Mouse (Mus musculus): ENCODE data around the gene Kcnip3.
A peak's percentile ranks its signal among the peaks of the same experiment; 100 is the strongest.

The Kcnip3 gene

DNA sequence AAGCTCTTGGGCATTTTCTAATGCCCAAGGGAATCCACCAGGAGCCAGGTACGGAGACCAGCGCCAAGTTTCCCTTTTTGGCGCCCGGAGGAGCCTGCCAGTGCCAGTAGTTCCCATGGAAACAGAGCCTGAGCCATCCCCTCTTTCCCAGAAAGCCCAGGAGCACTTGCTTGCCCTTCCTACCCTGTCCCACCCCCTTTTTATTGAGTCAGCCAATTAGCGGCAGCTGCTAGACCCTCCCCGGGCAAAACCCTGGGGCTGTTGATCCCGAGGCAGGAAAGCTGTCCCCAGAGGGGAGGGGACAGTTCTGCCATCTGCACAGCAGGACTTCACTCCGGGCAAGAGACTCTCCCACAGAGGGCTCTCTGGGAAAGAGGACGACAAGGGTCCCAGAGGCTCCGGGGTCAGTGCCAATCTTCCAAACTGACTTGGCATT is at the start of gene Kcnip3:
TSS of gene Kcnip3 (minus strand) at position 89 of the 436 bp plus-strand sequence.
- peak; percentile 59 for DNase-seq (ENCODE audit: low spot score)

DNA sequence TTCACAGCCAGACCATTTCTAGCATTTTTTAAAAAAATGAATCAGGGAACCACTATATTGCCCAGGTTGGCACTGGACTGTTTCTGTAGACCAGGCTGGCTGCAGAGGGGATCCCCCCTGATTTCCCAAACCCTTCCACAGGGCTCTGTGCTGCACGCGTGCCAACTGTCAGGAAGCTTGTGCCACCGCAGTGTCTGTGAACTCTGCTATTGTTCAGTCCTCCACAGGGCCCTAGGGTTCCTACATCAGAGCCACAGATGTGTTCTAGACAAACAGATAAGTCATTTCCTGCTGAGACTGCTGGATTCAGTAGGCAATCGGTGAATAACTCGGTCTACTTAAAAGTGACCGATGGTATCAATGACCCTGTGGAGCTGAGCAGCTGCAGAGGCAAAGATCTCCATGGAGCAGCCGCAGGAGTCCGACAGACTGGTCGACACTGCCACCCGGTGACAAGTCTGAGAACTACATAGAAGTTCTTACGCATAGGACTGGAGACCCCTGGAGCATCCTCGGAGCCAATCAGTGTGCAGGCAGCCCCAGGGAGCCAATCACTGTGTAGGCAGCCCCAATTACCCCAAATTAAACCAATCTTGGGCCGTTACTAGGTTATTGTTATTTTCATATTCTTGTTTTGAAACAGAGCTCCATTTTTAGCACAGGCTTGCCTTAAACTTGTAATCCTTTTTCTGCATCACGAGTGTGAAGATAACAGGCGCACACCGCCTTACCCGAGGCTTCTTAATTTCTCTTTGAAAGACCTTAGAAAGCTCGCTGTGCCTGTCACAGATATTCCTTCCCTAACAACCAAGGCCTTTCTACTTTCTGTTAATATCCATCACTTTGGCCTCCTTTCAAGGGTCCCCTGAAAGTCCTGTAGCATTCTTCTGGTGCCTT is 37.4 kb upstream of the Kcnip3 start:
- peak; percentile 98 for DNase-seq (ENCODE audit: low spot score)

DNA sequence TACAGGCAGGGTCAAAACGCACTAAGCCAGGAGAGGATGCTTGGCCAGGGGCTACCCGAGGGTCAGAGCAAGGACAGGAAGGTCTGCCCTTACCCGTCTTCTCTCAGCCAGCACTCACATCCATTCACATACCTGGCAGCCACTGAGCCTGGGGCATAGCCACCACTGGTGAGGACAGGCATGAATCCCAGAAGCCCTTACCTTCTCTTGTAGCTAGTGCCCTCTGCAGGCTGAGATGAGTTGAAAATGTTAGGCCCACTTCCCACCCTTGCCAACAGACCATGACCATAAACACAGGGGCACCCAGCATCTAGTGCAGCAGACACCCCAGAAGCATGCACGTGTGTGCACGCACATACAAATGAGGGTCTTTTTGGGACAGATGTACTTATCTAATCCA is 29.2 kb upstream of the Kcnip3 start:
- peak; percentile 35 for DNase-seq (ENCODE audit: low spot score)

DNA sequence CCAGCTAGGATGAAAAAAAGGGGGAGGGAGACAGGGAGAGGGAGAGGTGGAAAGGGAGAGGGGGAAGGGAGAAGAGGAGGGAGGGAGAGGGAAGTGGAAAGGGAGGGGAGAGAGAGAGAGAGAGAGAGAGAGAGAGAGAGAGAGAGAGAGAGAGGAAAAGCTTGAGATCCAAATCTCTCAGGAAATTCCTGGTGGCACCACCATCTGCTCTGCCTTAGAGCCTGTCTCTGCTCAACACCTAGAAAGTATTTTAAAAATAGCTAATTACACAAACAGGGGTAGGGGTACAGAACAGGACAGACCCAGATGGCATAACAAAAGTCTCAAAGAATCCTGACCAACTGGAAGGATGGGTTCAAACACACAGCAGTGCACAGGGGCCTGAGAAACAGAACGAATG is 28.6 kb upstream of the Kcnip3 start:
- no peak for DNase-seq (ENCODE audit: low spot score)

DNA sequence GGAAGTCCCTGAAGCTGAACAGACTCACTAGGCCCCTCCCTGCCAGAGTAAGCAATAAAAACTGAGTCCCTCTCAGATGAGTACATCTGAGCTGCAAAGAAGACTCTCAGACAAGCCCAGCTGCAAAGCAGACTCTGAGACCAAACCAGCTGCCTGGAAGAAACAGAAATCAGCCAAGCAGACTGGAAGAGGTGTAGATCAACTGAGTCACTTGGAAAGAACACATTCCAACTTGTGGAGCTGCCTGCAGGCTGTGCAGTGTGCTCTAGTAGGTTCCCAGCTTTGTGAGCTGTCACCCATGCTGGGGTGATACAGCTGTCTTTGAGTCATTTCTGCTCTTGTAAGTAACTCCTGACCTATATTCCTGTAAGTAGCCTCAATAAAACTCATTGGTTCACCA is 27.8 kb upstream of the Kcnip3 start:
- DNase-seq (ENCODE audit: low spot score), result no peak

DNA sequence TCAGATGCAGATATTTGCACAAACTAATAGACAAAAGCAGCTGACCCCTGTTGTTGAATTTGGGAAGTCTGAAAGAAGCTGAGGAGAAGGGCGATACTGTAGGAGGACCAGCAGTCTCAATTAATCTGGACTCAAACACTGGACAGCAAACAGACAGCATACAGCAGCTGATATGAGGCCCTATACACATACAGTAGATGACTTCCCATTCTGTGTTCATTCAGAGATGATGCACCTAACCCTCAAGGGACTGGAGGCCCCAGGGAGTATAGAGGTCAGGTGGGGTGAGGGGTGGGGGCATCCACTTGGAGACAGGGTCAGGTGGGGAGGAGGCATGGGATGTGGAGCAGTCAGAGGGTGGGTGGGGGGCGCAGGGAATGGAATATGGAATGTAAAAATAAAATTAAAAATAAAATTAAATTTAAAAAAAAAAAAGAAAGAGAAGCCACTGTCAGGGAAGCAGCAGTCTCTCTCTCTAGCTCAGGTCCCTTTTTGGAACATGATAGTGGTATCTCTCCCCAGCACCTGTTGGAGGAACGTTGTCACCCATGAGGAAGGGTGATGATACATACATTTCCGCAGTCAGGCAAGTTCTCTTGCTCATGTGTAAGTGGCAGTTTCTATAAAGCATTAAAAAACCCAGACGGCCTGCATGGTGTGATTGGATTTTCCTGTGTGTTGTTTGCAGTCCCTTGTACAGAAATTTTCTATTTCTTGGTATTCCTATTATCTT is 26.6 kb upstream of the Kcnip3 start:
- DNase-seq (ENCODE audit: low spot score), result no peak

DNA sequence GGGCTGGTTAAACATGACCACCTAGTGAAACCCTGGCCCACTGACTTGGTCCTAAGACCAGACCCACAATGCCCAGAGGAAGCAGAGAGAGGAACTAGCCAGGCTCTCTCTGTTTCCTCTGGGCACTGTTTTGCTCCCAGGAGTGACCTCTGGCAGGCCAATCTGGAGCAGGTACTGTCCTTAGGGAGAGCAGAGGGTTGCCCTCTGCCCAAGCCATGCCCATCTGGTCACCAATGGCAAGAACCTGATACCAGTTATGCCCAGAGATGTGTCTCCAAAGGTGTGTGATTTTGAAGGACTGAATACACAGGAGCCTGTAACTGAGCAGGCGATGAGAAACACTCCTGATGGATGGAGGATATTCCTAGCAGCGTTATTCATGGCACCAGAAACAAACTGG is 19.8 kb upstream of the Kcnip3 start:
- DNase-seq (ENCODE audit: low spot score), result no peak

DNA sequence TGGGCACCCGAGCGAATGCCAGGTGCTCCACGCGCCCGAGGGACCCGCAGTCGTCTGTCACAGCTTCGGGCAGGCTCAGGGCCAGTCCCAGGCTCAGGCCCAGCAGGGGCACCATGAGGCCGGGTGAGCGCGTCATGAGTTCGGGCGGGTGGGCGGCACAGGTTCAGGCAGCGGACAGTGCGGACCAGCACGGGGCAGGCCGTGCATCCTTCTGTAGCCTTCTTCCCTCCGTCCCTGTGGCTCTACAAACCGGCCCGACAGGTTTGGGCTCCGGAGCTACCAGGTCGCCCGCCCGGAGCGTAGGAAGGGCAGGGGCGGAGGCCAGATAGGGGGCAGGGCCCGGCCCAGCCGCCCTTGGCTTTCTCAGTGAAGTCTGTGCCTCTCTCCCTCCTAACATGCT is 19.3 kb upstream of the Kcnip3 start, which contains the start of gene Prom2:
TSS of gene Prom2 (minus strand) at position 283 of the 400 bp plus-strand sequence.
- DNase-seq (ENCODE audit: low spot score), result no peak

DNA sequence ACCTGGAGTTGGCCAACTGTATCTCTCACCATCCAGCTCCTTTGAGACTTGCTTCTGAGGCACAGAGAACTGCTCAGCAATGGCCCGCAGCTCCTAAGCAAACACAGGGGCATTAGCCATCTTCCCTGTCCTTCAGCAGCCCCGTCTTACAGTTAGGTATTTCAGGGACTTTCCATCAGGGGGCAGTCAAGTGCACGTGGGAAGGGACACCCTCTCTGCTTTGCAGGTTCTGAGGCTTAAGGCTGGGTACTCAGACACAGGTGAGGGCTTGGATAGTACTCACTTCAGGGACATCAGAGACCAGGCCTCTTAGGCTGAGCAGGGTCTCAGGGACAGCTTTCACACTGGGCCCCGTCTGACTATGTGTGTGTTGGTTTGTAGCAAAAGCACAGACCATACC is 17.6 kb upstream of the Kcnip3 start:
- DNase-seq (ENCODE audit: low spot score), result peak; percentile 41

DNA sequence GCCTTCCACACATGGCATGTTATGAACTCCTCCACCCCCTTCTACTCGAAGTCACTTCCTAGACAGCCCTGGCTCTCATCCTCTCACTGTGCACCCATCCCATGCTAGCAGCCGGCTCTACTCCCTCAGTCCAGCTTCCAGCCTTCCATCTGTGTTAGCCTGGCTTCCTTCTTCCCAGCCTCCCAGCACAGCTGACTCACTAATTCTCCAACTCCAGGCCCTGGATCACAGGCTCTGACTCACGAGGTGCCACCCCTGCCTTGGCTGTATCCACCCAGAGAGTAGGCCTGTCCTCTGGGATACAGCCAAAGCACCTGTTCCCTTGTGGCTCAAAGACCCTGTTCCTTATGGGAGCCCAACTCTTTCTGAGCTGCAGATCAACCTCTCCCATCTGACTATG is 15.7 kb upstream of the Kcnip3 start:
- DNase-seq (ENCODE audit: low spot score), result no peak

DNA sequence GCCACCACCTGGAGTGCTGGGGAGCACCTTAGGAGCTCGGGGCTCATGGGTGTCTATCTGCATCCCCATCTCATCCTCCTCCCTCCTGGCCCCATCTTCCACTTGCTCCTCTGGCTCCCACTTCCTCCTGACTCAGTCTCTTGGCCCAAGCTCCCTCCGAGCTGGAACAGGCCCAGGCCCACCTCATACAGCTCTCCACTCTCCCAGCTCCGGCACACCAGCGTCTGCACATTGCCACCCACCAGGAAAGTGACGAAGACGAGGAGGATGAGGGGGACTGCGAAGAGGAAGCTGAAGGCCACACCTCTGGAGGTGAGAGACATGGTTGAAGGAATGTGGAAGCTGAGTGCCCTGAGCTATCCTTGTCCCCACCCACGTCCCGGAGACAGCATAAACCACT is 13.5 kb upstream of the Kcnip3 start:
- DNase-seq (ENCODE audit: low spot score), result no peak

DNA sequence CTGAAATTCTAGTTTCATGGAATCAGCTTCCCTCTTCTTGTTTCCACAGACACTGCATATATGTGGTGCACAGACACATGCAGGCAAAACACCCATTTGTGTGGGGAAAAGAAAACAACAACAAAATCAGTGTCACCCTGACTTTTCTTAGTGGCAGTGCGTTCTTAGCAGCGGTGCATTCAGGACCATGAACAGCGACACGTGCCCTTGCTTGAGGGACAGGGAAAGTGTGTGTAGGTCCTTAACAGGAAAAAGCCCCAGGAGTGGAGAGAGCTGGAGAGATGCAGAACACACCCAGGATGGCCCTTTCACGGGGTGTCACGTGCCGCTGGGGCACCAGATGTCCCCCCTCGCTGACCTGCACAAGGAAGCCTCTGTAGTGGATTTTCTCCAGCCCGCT is 10.5 kb upstream of the Kcnip3 start:
- DNase-seq (ENCODE audit: low spot score), result peak; percentile 61

DNA sequence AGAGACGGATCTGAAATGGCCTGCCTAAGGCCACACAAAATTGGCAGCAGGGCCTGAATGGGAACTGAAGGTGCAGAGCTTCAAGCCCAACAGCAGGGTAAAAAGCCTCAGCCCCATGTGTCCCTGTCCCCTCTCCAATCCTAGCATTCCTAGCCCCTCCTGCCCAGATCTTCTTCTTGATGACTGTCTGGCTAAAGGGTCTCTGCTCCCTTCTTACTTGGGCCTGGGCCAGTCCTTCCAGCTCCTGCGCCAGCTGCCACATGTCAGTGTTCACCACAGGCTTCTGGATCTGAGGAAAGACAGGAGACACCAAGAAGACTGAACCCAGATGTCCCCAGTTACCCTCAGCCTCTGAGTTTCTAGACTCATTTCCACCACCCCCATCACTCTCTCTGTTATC is 9.7 kb upstream of the Kcnip3 start:
- DNase-seq (ENCODE audit: low spot score), result no peak

DNA sequence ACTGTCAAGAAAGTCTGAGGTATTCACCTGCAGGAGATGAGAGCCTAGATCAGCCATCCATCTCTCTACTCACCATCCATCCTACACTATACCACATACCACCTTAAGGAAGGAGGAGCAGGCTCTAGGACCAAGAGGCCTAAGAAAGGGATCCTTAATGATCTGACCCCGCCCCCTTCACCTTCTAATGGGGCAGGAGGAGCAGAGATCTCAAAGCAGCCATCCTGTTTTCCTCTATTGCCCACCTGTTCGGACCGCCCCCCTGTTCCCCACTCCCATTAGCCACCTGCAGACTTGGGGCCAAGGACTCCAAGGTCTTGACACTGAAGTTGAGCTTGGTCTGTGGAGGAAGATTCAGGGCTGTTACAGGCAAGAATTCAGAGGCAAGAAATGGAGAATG is 8.5 kb upstream of the Kcnip3 start:
- no peak for DNase-seq (ENCODE audit: low spot score)

DNA sequence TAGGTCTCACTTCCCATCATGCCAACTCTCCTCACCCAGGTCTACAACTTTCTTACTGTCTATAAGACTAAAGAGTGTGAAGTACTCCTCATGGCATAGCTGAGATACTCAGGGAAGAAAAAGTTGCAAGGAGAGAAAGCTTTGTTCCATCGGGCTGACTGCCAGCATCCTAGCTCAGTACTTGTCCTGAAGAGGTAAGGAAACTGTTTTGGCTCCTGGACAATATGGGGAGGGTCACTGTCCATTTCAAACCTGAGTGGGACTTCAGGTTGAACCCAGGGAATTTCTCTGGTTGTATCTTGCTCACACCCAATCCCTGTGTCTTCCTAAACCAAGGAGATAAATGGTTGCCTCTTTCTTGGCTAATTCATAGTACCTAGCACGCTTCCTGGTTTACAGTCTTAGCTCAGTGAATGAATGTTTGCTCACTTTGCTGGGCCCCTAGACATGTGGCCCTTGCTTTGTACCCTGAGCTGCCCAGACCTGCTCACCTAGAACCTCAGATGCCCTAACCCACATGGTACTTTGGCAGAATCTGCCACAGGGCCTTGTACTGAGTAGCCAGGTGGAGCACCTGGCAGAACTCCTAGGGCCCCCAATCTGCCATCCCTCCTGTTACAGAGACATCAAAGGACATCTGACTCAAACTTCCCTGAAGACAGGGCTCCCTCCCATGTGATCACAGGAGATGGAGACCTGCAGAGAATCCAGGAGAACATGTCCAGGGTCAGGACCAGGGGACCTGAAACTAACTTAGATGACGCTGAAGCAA is 3.3 kb upstream of the Kcnip3 start:
- no peak for DNase-seq (ENCODE audit: low spot score)

DNA sequence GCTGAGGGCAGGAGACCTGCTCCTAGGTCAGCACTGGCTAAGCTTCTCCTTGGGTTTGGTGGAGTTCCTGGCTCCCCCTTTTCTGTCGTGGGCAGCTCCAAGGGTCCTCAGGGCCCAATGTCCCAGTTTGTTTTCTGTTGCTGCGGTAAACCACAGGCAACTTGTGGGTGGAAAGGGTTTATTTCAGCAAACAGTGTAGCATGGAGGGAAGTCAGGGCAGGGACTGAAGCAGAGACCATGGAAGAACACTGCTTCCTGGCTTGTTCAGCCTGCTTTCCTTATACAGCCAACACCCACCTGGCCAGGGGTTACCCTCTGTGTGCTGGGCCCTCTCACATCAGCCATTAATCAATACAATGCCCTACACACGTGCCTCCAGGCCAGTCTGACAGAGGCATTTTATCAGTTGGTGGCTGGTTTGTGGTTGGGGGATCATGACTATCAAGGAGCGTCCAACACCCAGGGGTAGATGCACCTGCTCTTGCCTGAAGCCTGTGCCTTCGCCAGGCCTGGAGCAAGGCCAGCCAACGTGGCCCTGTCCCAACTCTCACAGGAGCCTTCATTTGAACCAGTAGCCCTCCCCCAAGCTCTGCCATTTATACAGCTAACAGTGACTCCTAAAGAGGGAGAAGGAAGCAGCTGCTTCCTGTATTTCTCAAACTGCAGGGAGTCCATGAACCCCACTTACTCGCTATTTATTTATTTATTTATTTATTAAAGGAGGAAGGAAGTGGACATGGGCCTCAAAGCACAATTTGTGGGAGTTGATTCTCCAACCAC is 2.2 kb upstream of the Kcnip3 start:
- no peak for DNase-seq (ENCODE audit: low spot score)

DNA sequence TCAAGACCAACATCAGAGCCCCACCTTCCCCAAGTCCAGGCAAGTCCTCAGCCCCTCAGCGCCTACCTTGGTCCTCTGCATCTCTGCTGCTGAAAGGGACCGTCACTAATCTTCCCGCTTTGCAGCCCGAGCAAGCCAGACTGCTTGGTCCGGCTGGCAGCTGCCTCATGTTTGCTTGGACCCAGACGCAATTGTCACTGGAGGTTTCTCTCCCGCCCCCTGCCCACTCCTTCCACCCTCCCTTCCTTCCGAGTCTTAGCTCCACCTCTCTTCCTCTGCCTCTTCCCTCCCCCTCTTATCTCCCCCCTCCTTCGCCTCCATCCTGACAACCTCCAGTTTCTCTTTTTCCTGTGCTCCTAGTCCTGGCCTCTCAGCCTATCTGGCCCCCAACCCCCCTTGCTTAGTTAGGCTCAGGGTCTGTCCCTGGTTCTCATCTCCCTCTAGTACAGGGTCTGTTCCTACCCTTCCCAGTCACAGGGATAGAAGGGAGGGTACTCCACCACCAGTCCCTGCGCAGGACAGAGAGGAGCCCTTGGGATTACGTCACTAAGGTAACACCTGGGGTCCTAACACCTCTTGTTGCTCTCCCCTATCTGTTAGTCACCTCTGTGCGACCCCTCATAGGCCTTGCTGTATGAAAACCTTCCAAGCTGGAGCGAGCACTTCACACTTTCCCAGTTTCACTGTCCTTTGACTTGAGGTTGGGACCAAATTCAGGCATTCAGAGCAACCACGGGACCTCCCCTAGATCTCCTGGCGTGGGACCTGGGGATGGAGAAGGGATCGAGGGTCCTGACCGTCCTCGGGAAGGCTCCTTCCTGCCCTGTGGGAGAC is 505 bp downstream of the Kcnip3 start:
- peak; percentile 62 for DNase-seq (ENCODE audit: low spot score)

DNA sequence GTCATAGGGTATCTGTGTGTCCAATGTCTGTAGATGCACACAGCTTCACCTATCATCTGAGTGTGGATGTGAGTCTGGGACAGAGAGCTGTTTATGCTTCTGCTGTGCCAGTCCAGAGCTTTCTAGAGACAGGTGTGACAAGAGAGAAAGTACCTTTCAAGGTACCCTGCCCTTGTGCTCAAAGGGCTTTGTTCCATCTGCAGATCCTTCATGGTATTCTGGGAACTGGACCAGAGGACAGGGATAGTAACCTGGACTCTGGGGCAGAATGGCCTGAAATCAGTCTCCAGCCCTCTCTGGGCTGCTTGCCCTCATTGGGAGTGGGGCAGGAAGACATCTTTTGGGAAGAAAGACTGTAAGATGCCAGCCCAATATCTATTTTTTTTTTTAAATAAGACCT is 1.8 kb downstream of the Kcnip3 start:
- no peak for DNase-seq (ENCODE audit: low spot score)

DNA sequence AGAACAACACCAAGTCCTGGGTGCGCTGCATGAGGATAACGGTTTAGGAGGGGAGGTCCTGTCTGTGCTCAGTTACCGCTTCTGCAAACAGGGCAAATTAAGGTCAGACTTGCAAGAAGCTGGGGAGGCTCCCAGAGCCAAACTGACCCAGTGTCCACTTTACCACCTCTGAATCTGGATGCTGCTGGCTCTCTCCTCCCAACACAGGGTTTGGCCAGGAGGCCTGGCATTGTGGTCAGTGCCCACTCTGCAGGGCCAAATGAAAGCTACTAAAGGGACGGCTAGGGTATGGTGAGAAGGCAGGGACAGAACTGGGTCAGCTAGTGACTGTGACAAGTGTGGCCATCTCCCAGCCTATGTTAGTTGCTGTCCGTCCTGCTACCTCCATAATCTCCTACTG is 2.6 kb downstream of the Kcnip3 start:
- DNase-seq (ENCODE audit: low spot score), result no peak

DNA sequence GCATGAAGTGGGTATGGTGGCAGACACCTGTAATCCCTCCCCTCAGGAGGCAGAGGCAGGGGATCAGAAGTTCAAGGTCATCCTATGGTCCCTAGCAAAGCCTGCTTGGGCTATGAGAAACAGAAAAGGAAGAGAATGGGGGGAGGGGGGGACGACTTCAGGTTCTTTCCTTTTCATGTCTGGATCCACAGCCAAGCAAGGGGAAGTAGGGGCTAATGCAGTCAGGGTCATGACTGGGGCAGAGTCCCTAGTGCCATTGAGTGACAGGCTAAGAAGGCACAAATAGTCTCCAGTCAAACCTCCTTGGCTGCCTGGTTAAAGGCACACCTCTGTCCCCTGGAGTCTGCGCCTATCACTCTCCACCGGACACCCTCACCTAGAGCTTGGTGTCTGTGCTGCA is 3.1 kb downstream of the Kcnip3 start:
- no peak for DNase-seq (ENCODE audit: low spot score)

DNA sequence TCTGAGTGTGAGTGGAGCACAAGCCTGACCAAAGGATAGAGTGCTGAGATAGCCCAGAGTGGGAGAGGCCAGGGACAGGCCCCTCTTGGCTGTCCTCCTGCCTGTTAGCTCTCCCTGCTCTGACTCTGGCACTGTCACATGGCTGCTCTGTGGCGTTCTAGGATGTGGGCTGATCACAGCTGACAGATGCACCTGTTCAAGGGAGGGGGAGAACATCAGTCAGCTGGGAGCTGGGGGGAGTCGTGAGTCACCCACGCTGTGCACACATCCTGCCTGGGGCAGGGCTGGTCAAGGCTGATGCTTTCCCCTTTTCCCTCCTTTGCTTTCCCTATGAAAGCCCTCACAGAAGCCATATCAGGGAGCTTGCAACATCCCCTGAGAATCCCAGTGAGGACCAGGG is 3.6 kb downstream of the Kcnip3 start:
- no peak for DNase-seq (ENCODE audit: low spot score)
